In the genomic region with DNA sequence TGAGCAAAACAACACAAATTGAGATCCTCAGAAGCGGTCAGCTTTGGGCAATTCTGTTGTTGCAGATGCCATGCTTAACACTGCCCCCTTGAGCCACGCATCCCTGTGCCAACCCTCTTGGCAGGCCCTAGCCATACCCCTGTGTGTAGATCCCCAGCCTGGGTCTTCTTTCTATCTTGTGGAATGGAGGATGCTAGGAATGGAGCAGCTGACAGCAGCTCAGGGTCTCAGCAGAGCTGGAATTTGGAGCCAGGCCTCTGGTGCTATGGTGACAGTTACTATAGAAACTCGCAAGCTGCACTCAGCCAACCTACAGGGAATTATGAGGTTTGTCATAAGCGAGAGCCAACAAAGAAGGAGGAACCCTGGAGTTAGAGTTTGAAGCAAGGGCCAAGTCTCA, we compare ENCODE assay signal across 10 mouse cellular contexts. TPM values are rescaled to one million over a fixed set of nuclear protein-coding genes. Genes with fewer than 3 reads are reported as not detected.
DNase-seq lines count a peak whose midpoint lies in the region; ATAC-seq lines count a peak whose summit lies in the region.
"Had no signal": no experiment of that assay in that cellular context is flagged by ENCODE, and none has a peak within 500 bp of the region (broad histone marks: within the 10 kb centered on the region; RNA-seq: fewer than 3 reads in every experiment).

No protein-coding gene starts in this region.

- H3K4me3 ChIP-seq in hindbrain, embryonic 11.5 days (ENCODE audit: low read depth, low read length) = no peak overlapping the region

- ATAC-seq in hindbrain, embryonic 11.5 days (ENCODE audit: low FRiP score) = peak; percentile 49; the same call in 1 of the 2 replicates
- ATAC-seq in inflammation-experienced regulatory T-cells, adult 6 months = no peak

- DNase-seq in cerebellum, postnatal 25 days = peak; percentile 46 to 47
- DNase-seq in cerebellum, adult 11-12 months = no peak
- DNase-seq in hindbrain, embryonic 11.5 days (ENCODE audit: low spot score) = peak; percentile 42
- peak; percentile 82 to 85 for DNase-seq in left cerebral cortex, adult 9 months (ENCODE audit: low spot score in 2 of 2)
- DNase-seq in right cerebral cortex, postnatal 10 days (ENCODE audit: low spot score in 2 of 2) = peak; percentile 89 to 95
- DNase-seq in adrenal gland, postnatal 36 days = no peak
- no peak for DNase-seq in heart, postnatal 25 days (ENCODE audit: low spot score)
- DNase-seq: kidney, adult 11 months; lung, postnatal 10 days had no signal

- WGBS in hindbrain, embryonic 11.5 days = 80% methylated on average over 4 of the region's 4 CpGs

- intact Hi-C loops in heart, postnatal 25 days (cut with DNase I) = no loop called here

- H3K9me3 ChIP-seq in hindbrain, embryonic 11.5 days (ENCODE audit: control insufficient read depth, low read length) = no peaks in the 10 kb centered on the region

- H3K27ac ChIP-seq in hindbrain, embryonic 11.5 days (ENCODE audit: low read depth, low read length) = no peak overlapping the region

- H3K4me2 ChIP-seq in hindbrain, embryonic 11.5 days (replicated peaks; ENCODE audit: low read depth, low read length) = no peak overlapping the region

- no peak overlapping the region for H3K9ac ChIP-seq in hindbrain, embryonic 11.5 days (ENCODE audit: low read depth, low read length)

- no peaks in the 10 kb centered on the region for H3K4me1 ChIP-seq in hindbrain, embryonic 11.5 days (replicated peaks; ENCODE audit: control insufficient read depth, insufficient read depth, low read length)

- H3K36me3 ChIP-seq in hindbrain, embryonic 11.5 days (ENCODE audit: control insufficient read depth, insufficient read depth, low read length) = no peaks in the 10 kb centered on the region

- H3K27me3 ChIP-seq in hindbrain, embryonic 11.5 days (ENCODE audit: control insufficient read depth, insufficient read depth, low read length) = no peaks in the 10 kb centered on the region

RNA-seq across cellular contexts. Expression of a gene that starts 23.1 kb away (rescaled TPM):
- polyA plus RNA-seq in hindbrain, embryonic 11.5 days (2014; fragmentation: Nextera tagmentation; extraction: Ambion mirVana) = 149 and 164 TPM in 2 replicates
- polyA plus RNA-seq in inflammation-experienced regulatory T-cells, adult 6 months (2017; shearing (Covaris generic)) = 1 to 10 TPM; 4.9 to 6.7 (median 5.8) TPM
- 10 to 100 TPM; 64.4 to 73.4 TPM for total RNA-seq in adrenal gland, postnatal 36 days (2021)
- 100 to 1,000 TPM; 115 to 121 TPM for total RNA-seq in heart, postnatal 25 days (2021)

Comparison
In these comparisons a context has a peak if more than half of its experiments do, and no peak if none do; other contexts are left out.
1. DNase-seq: peak in cerebellum, postnatal 25 days (2 of 2), hindbrain, embryonic 11.5 days (single experiment), left cerebral cortex, adult 9 months (2 of 2) and right cerebral cortex, postnatal 10 days (2 of 2); none in cerebellum, adult 11-12 months (single experiment), adrenal gland, postnatal 36 days (0 of 2) and heart, postnatal 25 days (single experiment).